Mouse (Mus musculus): ENCODE results near the gene Gipc1.

Gene Gipc1

GRCm38 (mm10) chr8:83652030-83652743, at the start of gene Gipc1:
Gipc1 (plus strand) TSS chr8:83652677.
- DNase-seq, result peak; percentile 96

- peak; percentile 100 for DNase-seq
These were observed 44.6 kb upstream of the Gipc1 start, which contains the start of the genes Tecr and Dnajb1 for GRCm38 (mm10) chr8:83607661-83608397. Tecr (minus strand) TSS chr8:83607971. Dnajb1 (plus strand) TSS chr8:83608193.

- DNase-seq, result peak; percentile 85
These were observed 44.1 kb upstream of the Gipc1 start for GRCm38 (mm10) chr8:83608398-83608829.

GRCm38 (mm10) chr8:83609086-83609485, 43.4 kb upstream of the Gipc1 start:
- no peak for DNase-seq

- DNase-seq, result no peak
These were observed 42.8 kb upstream of the Gipc1 start for GRCm38 (mm10) chr8:83609547-83610180.

GRCm38 (mm10) chr8:83611921-83612320, 40.6 kb upstream of the Gipc1 start:
- no peak for DNase-seq

GRCm38 (mm10) chr8:83613695-83614094, 38.8 kb upstream of the Gipc1 start:
- DNase-seq, result no peak

- DNase-seq, result no peak
These were observed 35.9 kb upstream of the Gipc1 start for GRCm38 (mm10) chr8:83616625-83617024.

- DNase-seq, result no peak
These were observed 35.4 kb upstream of the Gipc1 start for GRCm38 (mm10) chr8:83617111-83617510.

GRCm38 (mm10) chr8:83618566-83618965, 33.9 kb upstream of the Gipc1 start:
- DNase-seq, result no peak

- no peak for DNase-seq
These were observed 32.8 kb upstream of the Gipc1 start for GRCm38 (mm10) chr8:83619568-83620285.

- no peak for DNase-seq
These were observed 30.6 kb upstream of the Gipc1 start for GRCm38 (mm10) chr8:83621691-83622388.

GRCm38 (mm10) chr8:83622389-83622989, 30.0 kb upstream of the Gipc1 start:
- DNase-seq, result peak; percentile 86

GRCm38 (mm10) chr8:83623549-83623948, 28.9 kb upstream of the Gipc1 start:
- no peak for DNase-seq

- no peak for DNase-seq
These were observed 27.7 kb upstream of the Gipc1 start for GRCm38 (mm10) chr8:83624739-83625138.

GRCm38 (mm10) chr8:83625676-83626299, 26.7 kb upstream of the Gipc1 start:
- DNase-seq, result no peak

GRCm38 (mm10) chr8:83632083-83632707, 20.3 kb upstream of the Gipc1 start:
- DNase-seq, result no peak

GRCm38 (mm10) chr8:83638856-83639255, 13.6 kb upstream of the Gipc1 start:
- no peak for DNase-seq

GRCm38 (mm10) chr8:83639649-83640048, 12.8 kb upstream of the Gipc1 start:
- DNase-seq, result no peak

- DNase-seq, result no peak
These were observed 5.0 kb upstream of the Gipc1 start for GRCm38 (mm10) chr8:83647511-83647910.

GRCm38 (mm10) chr8:83648031-83648430, 4.4 kb upstream of the Gipc1 start:
- no peak for DNase-seq
